Mouse (Mus musculus) limb, embryonic 11.5 days (tissue): Measurements from ENCODE around the gene D1Ertd622e. TPM values are rescaled to one million over a fixed set of nuclear protein-coding genes. Genes with fewer than 3 reads are reported as not detected.

Experiments used
- ATAC-seq: fragments of 200-750 bp; cut with Nextera tagmentation; 2 replicates; pipeline ENCODE4 v1.8.0; 2017; ENCODE audit warnings: low read depth; ENCODE audit not compliant: insufficient number of reproducible peaks, low FRiP score, low TSS enrichment
- DNase-seq: peaks from one replicate; pipeline ENCODE4 v3.0.0-alpha.2; 2015; ENCODE audit warnings: low spot score
- H3K27ac ChIP-seq: fragments of 300-500 bp; sonication (generic); replicated peaks from 2 replicates; pipeline ENCODE4 v1.5.1; 2014; ENCODE audit warnings: low read depth, mild to moderate bottlenecking, low read length
- H3K27me3 ChIP-seq: fragments of 300-500 bp; sonication (generic); 2 replicates; pipeline ENCODE4 v1.6.1; 2014; ENCODE audit warnings: mild to moderate bottlenecking, low read length, mixed read lengths; ENCODE audit not compliant: control insufficient read depth, insufficient read depth
- H3K36me3 ChIP-seq: fragments of 300-500 bp; sonication (generic); 2 replicates; pipeline ENCODE4 v1.6.1; 2014; ENCODE audit warnings: mild to moderate bottlenecking, low read length, moderate library complexity, mixed read lengths; ENCODE audit not compliant: control insufficient read depth, insufficient read depth
- H3K4me1 ChIP-seq: fragments of 300-500 bp; sonication (generic); 2 replicates; pipeline ENCODE4 v1.6.1; 2014; ENCODE audit warnings: low read length, mixed read lengths; ENCODE audit not compliant: control insufficient read depth, insufficient read depth
- H3K4me2 ChIP-seq: fragments of 300-500 bp; sonication (generic); 2 replicates; pipeline ENCODE4 v1.6.1; 2014; ENCODE audit warnings: low read depth, mild to moderate bottlenecking, moderate library complexity; ENCODE audit not compliant: severe bottlenecking
- H3K4me3 ChIP-seq: fragments of 300-500 bp; sonication (generic); 2 replicates; pipeline ENCODE4 v1.5.1; 2014; ENCODE audit warnings: low read depth, low read length
- H3K9ac ChIP-seq: fragments of 300-500 bp; sonication (generic); 2 replicates; pipeline ENCODE4 v1.6.1; 2014; ENCODE audit warnings: mild to moderate bottlenecking, low read length
- H3K9me3 ChIP-seq: fragments of 300-500 bp; sonication (generic); 2 replicates; pipeline ENCODE4 v1.6.1; 2016; ENCODE audit warnings: low read length; ENCODE audit not compliant: control insufficient read depth
- WGBS: fragments of 180-500 bp; shearing (Covaris S2); extraction: QIAGEN DNeasy Blood & Tissue Kit; methylation state at CpG from one replicate; pipeline ENCODE4 v1.1.7; 2014; 5-methylcytosine and 5-hydroxymethylcytosine counted together
- polyA plus RNA-seq: library from polyadenylated mRNA; unstranded; fragments of >200 nt; fragmentation: Nextera tagmentation; extraction: Ambion mirVana; gene quantifications from 2 replicates; pipeline ENCODE4 v1.2.1, GENCODE M21; 2014

Gene D1Ertd622e
- polyA plus RNA-seq, 1 experiment from 2014 or later: 14.9 TPM

DNA sequence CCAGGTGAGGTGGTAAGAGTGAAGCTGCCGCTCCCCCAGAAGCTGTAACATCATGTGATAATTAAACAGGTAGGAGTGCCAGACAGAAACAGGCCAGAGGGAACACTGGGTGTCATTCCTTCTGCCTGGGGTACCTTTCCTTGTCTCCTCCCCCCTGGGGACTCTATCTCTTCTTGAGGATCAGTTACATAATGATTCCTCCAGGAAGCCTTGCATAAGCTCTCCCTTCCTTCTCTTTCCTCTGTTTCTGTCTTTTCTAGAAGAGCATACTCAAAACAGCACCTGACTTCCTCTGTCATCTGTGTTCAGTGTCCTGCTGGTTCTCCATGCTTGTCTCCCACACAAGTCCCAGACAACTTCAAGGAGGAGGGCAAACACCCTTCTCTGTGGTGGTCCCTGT lies 46.3 kb downstream of the D1Ertd622e start:
- WGBS: 87% methylated on average over 1 of the region's 1 CpGs
- Histone ChIP-seq H3K4me1 (no peaks in the 10 kb centered on the region), H3K4me3 (no peak overlapping the region), H3K9ac (no peak overlapping the region), H3K4me2 (no peak overlapping the region), H3K27ac (no peak overlapping the region), H3K27me3 (no peaks in the 10 kb centered on the region), H3K9me3 (no peaks in the 10 kb centered on the region), H3K36me3 (no peaks in the 10 kb centered on the region)
- ATAC-seq (no peak), DNase-seq (no peak)

DNA sequence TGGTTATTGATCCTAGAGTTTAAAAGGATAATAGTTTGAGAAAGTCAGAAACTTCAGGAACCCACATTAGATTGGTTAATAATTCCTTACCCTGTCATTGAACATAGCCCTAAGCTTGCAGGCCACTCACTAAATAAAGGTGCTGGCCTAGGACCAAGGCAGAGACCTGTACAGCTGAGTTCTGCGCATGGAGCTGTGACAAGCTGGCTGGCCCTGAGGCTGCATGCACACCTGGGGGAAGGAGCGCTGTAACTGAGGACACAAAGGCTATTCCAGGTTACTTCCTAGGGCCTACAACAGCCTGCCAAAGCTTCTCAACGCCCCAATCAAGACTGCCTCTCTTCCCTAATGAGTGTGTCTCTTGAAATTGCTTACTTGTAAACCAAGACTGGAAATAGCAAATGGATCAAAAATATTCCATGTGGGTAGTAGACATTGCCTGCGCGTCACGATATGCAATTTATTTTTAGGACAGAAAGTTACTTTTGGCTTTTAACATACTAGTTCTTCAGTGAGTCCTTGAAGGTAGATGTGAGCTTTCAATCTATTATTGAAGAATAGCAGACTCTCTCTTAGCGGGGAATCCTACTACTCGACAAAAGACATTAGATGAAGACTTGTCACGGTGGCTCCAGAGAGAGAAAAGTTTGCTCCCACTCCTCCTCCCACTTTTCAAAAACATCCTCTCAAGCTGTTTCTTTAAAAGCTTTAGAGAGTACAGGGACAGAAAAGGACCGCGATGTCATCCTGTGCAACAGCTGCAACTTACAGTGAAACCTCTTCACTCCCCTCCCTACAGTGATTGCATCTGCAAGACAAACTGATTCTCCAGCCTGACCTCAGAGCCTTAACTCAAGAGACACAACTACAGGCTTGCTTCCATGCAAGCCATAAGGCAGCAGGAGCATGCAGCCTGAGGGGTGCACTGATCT lies 47.1 kb downstream of the D1Ertd622e start:
- DNase-seq (no peak), ATAC-seq (no peak)
- no peak overlapping the region for H3K4me3 ChIP-seq
- 87% methylated on average over 11 of the region's 11 CpGs for WGBS
- H3K9me3 ChIP-seq: no peaks in the 10 kb centered on the region
- no peaks in the 10 kb centered on the region for H3K4me1 ChIP-seq
- H3K27ac ChIP-seq: no peak overlapping the region
- no peaks in the 10 kb centered on the region for H3K36me3 ChIP-seq
- no peak overlapping the region for H3K9ac ChIP-seq
- no peaks in the 10 kb centered on the region for H3K27me3 ChIP-seq
- no peak overlapping the region for H3K4me2 ChIP-seq

GRCm38 (mm10) chr1:97611747-97612146 lies 50.1 kb downstream of the D1Ertd622e start:
- Histone ChIP-seq H3K9me3 (no peaks in the 10 kb centered on the region), H3K27ac (no peak overlapping the region), H3K4me2 (no peak overlapping the region), H3K4me1 (no peaks in the 10 kb centered on the region), H3K9ac (no peak overlapping the region), H3K36me3 (no peaks in the 10 kb centered on the region), H3K4me3 (no peak overlapping the region), H3K27me3 (no peaks in the 10 kb centered on the region)
- DNase-seq (no peak), ATAC-seq (no peak)
- WGBS: 15% methylated on average over 2 of the region's 2 CpGs

DNA sequence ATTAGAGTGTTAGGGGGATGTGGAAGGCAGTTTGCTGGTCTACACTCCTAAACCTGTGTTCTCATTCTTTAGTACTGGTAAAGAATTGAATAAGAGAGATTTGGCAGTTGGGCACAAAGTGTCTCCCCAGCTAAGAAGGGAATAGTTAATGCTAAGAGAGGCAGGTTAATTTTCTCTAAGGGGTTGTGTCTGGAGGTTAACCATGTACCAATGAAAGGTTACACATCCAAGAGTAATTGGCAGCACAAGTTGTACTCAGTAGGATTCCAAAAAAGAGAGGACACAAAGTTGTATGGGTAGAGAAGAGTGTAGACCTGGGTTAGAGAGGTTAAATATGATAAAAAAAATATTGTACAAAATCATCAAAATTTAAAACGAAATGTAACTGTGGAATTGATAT lies 58.5 kb downstream of the D1Ertd622e start:
- H3K9ac ChIP-seq: no peak overlapping the region
- no peaks in the 10 kb centered on the region for H3K27me3 ChIP-seq
- no peaks in the 10 kb centered on the region for H3K36me3 ChIP-seq
- no peak overlapping the region for H3K4me2 ChIP-seq
- no peak for ATAC-seq
- no peak for DNase-seq
- WGBS: 59% methylated on average over 1 of the region's 1 CpGs
- no peak overlapping the region for H3K4me3 ChIP-seq
- H3K27ac ChIP-seq: no peak overlapping the region
- H3K9me3 ChIP-seq: no peaks in the 10 kb centered on the region
- H3K4me1 ChIP-seq: no peaks in the 10 kb centered on the region

DNA sequence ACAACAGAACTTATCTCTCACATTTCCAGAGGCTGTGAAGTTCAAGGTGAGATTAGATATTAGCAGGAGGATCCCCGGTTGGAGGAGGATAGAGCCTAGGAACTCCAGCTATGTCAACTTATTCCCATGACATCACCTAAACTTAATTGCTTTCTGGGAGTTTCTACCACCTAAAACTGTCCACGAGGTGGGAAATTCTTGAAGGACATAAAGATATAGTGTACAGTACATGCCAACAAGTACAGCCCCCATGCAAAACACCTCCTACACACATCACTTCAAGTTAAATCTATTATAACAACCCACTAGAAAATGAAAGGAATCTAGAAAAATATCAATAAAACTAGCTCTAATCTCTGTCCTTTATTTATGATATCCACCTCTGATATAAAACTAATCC lies 61.5 kb downstream of the D1Ertd622e start:
- WGBS: 89% methylated on average over 2 of the region's 2 CpGs
- DNase-seq (no peak), ATAC-seq (no peak)
- Histone ChIP-seq H3K27me3 (no peaks in the 10 kb centered on the region), H3K36me3 (no peaks in the 10 kb centered on the region), H3K27ac (no peak overlapping the region), H3K4me1 (no peaks in the 10 kb centered on the region), H3K4me2 (no peak overlapping the region), H3K4me3 (no peak overlapping the region), H3K9me3 (no peaks in the 10 kb centered on the region), H3K9ac (no peak overlapping the region)

DNA sequence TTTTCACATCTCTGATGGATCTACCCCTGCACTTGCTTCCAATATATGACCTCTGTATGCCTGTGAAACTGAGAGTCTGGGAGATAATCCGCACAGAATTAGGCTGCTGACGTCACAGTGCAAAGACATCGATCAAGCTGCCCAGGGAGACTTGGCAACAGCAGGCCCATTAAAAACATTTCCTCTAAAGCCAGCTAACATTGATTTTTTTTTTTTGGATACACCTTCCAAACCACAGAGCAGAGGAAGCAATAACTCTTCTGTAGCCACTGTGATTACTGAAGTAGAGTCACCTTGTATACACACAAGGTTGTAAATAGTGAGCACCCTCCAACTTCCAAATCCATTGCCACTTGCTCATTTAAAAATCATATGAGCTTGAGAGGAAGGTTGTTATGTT lies 62.8 kb downstream of the D1Ertd622e start:
- no peak overlapping the region for H3K27ac ChIP-seq
- 64% methylated on average over 3 of the region's 3 CpGs for WGBS
- H3K27me3 ChIP-seq: no peaks in the 10 kb centered on the region
- H3K4me2 ChIP-seq: no peak overlapping the region
- no peaks in the 10 kb centered on the region for H3K36me3 ChIP-seq
- H3K9me3 ChIP-seq: no peaks in the 10 kb centered on the region
- no peak overlapping the region for H3K9ac ChIP-seq
- H3K4me3 ChIP-seq: no peak overlapping the region
- H3K4me1 ChIP-seq: no peaks in the 10 kb centered on the region
- DNase-seq (no peak), ATAC-seq (no peak)

- H3K4me1 ChIP-seq: no peaks in the 10 kb centered on the region
- no peaks in the 10 kb centered on the region for H3K9me3 ChIP-seq
- WGBS: 79% methylated on average over 3 of the region's 3 CpGs
- H3K27ac ChIP-seq: no peak overlapping the region
- H3K4me2 ChIP-seq: no peak overlapping the region
- no peak for DNase-seq
- no peaks in the 10 kb centered on the region for H3K27me3 ChIP-seq
- H3K9ac ChIP-seq: no peak overlapping the region
- H3K4me3 ChIP-seq: no peak overlapping the region
- no peak for ATAC-seq
- H3K36me3 ChIP-seq: no peaks in the 10 kb centered on the region
Measured at GRCm38 (mm10) chr1:97588561-97588960, 73.3 kb downstream of the D1Ertd622e start.

GRCm38 (mm10) chr1:97585106-97585505 lies 76.8 kb downstream of the D1Ertd622e start:
- no peaks in the 10 kb centered on the region for H3K36me3 ChIP-seq
- no peaks in the 10 kb centered on the region for H3K27me3 ChIP-seq
- ATAC-seq (no peak), DNase-seq (no peak)
- H3K4me2 ChIP-seq: no peak overlapping the region
- H3K4me1 ChIP-seq: no peaks in the 10 kb centered on the region
- no peak overlapping the region for H3K4me3 ChIP-seq
- no peak overlapping the region for H3K9ac ChIP-seq
- no peak overlapping the region for H3K27ac ChIP-seq
- no peaks in the 10 kb centered on the region for H3K9me3 ChIP-seq

GRCm38 (mm10) chr1:97584171-97584570 lies 77.7 kb downstream of the D1Ertd622e start:
- ATAC-seq: no peak
- no peaks in the 10 kb centered on the region for H3K27me3 ChIP-seq
- no peak overlapping the region for H3K4me3 ChIP-seq
- H3K4me1 ChIP-seq: no peaks in the 10 kb centered on the region
- H3K9me3 ChIP-seq: no peaks in the 10 kb centered on the region
- DNase-seq: no peak
- H3K27ac ChIP-seq: no peak overlapping the region
- no peak overlapping the region for H3K9ac ChIP-seq
- WGBS: 86% methylated on average over 3 of the region's 3 CpGs
- H3K4me2 ChIP-seq: no peak overlapping the region
- no peaks in the 10 kb centered on the region for H3K36me3 ChIP-seq
